Mouse (Mus musculus) midbrain, embryonic 13.5 days (tissue): ENCODE measurements around the gene Zfp366. TPM values are rescaled to one million over a fixed set of nuclear protein-coding genes. Genes with fewer than 3 reads are reported as not detected.
A peak's percentile ranks its signal among the peaks of the same experiment; 100 is the strongest.
"Not testable (repeated sequence)": the region's sequence is repeated elsewhere in the genome, so short reads cannot be mapped to it uniquely, and the experiment has no call there.

Experiments
- ATAC-seq: fragments of 200-750 bp; cut with Nextera tagmentation; 2 replicates; pipeline ENCODE4 v1.8.0; 2017; ENCODE audit warnings: mild to moderate bottlenecking, moderate TSS enrichment, moderate library complexity
- H3K27ac ChIP-seq: fragments of 300-500 bp; sonication (generic); 2 replicates; pipeline ENCODE4 v1.5.1; 2015; ENCODE audit warnings: inconsistent platforms, mild to moderate bottlenecking, moderate library complexity
- H3K27me3 ChIP-seq: fragments of 300-500 bp; sonication (generic); 2 replicates; pipeline ENCODE4 v1.6.1; 2015; ENCODE audit warnings: mild to moderate bottlenecking, inconsistent platforms
- H3K36me3 ChIP-seq: fragments of 300-500 bp; sonication (generic); 2 replicates; pipeline ENCODE4 v1.6.1; 2015; ENCODE audit warnings: mild to moderate bottlenecking, inconsistent platforms
- H3K4me1 ChIP-seq: fragments of 300-500 bp; sonication (generic); replicated peaks from 2 replicates; pipeline ENCODE4 v1.6.1; 2015; ENCODE audit warnings: inconsistent platforms
- H3K4me2 ChIP-seq: fragments of 300-500 bp; sonication (generic); replicated peaks from 2 replicates; pipeline ENCODE4 v1.6.1; 2015; ENCODE audit warnings: moderate library complexity, mild to moderate bottlenecking, inconsistent platforms
- H3K4me3 ChIP-seq: fragments of 300-500 bp; sonication (generic); replicated peaks from 2 replicates; pipeline ENCODE4 v1.5.1; 2015; ENCODE audit warnings: mild to moderate bottlenecking, inconsistent platforms
- H3K9ac ChIP-seq: fragments of 300-500 bp; sonication (generic); replicated peaks from 2 replicates; pipeline ENCODE4 v1.6.1; 2015; ENCODE audit warnings: mild to moderate bottlenecking, inconsistent platforms
- H3K9me3 ChIP-seq: fragments of 300-500 bp; sonication (generic); 2 replicates; pipeline ENCODE4 v1.6.1; 2016; ENCODE audit warnings: mild to moderate bottlenecking, inconsistent platforms
- WGBS: fragments of 180-500 bp; shearing (Covaris S2); methylation state at CpG from one replicate; pipeline ENCODE4 v1.1.7; 2015; 5-methylcytosine and 5-hydroxymethylcytosine counted together
- polyA plus RNA-seq: library from polyadenylated mRNA; unstranded; fragments of >200 nt; fragmentation: Nextera tagmentation; extraction: Ambion mirVana; gene quantifications from 2 replicates; pipeline ENCODE4 v1.2.1, GENCODE M21; 2015

Gene Zfp366
- polyA plus RNA-seq, 1 experiment from 2014 or later: 0.54 TPM

- WGBS: 39% methylated on average over 10 of the region's 10 CpGs
- no peaks in the 10 kb centered on the region for H3K27me3 ChIP-seq
- no peak overlapping the region for H3K4me2 ChIP-seq
- ATAC-seq: no peak
- no peaks in the 10 kb centered on the region for H3K9me3 ChIP-seq
- peak overlapping the region; percentile 63 for H3K27ac ChIP-seq
- H3K36me3 ChIP-seq: no peaks in the 10 kb centered on the region
- H3K4me1 ChIP-seq: peaks cover 9% of the 10 kb centered on the region; the same call in 1 of the 2 replicates
- no peak overlapping the region for H3K9ac ChIP-seq
- no peak overlapping the region for H3K4me3 ChIP-seq
These were observed 20.9 kb upstream of the Zfp366 start for GRCm38 (mm10) chr13:99163521-99164359.

- Histone ChIP-seq H3K4me3 (no peak overlapping the region), H3K27ac (no peak overlapping the region), H3K9me3 (no peaks in the 10 kb centered on the region), H3K4me2 (no peak overlapping the region), H3K4me1 (peaks cover 9% of the 10 kb centered on the region; the same call in 1 of the 2 replicates), H3K27me3 (no peaks in the 10 kb centered on the region), H3K36me3 (no peaks in the 10 kb centered on the region), H3K9ac (no peak overlapping the region)
- no peak for ATAC-seq
- WGBS: 53% methylated on average over 2 of the region's 2 CpGs
These were observed 20.3 kb upstream of the Zfp366 start for GRCm38 (mm10) chr13:99164360-99164759.

GRCm38 (mm10) chr13:99169401-99169800 lies 15.2 kb upstream of the Zfp366 start:
- whole genome bisulfite sequencing: 82% methylated on average over 6 of the region's 6 CpGs
- Histone ChIP-seq H3K9me3 (no peaks in the 10 kb centered on the region), H3K4me2 (no peak overlapping the region), H3K36me3 (no peaks in the 10 kb centered on the region), H3K27ac (no peak overlapping the region), H3K4me3 (no peak overlapping the region), H3K9ac (no peak overlapping the region), H3K27me3 (no peaks in the 10 kb centered on the region), H3K4me1 (0 out of 2 replicates have a peak, but pooled peaks cover 2% of the 10 kb centered on the region)
- no peak for ATAC-seq

- 43% methylated on average over 2 of the region's 2 CpGs for WGBS
- no peaks in the 10 kb centered on the region for H3K9me3 ChIP-seq
- ATAC-seq: no peak
These were observed 14.3 kb upstream of the Zfp366 start for GRCm38 (mm10) chr13:99170337-99170736.

GRCm38 (mm10) chr13:99173849-99174248 lies 10.8 kb upstream of the Zfp366 start:
- Histone ChIP-seq H3K9me3 (no peaks in the 10 kb centered on the region), H3K4me3 (no peak overlapping the region), H3K36me3 (no peaks in the 10 kb centered on the region), H3K9ac (no peak overlapping the region), H3K27ac (no peak overlapping the region), H3K4me2 (no peak overlapping the region), H3K4me1 (0 out of 2 replicates have a peak, but pooled peaks cover 2% of the 10 kb centered on the region), H3K27me3 (no peaks in the 10 kb centered on the region)
- 42% methylated on average over 4 of the region's 4 CpGs for WGBS
- no peak for ATAC-seq

More at GRCm38 (mm10) chr13:99170337-99170736, 14.3 kb upstream of the Zfp366 start:
- H3K4me3 ChIP-seq: no peak overlapping the region
- H3K4me2 ChIP-seq: no peak overlapping the region
- H3K36me3 ChIP-seq: no peaks in the 10 kb centered on the region
- H3K9ac ChIP-seq: no peak overlapping the region
- 0 out of 2 replicates have a peak, but pooled peaks cover 2% of the 10 kb centered on the region for H3K4me1 ChIP-seq
- no peak overlapping the region for H3K27ac ChIP-seq
- H3K27me3 ChIP-seq: no peaks in the 10 kb centered on the region

GRCm38 (mm10) chr13:99182828-99183227 lies 1.8 kb upstream of the Zfp366 start:
- H3K9me3 ChIP-seq, H3K27ac ChIP-seq, H3K36me3 ChIP-seq, H3K27me3 ChIP-seq, H3K4me2 ChIP-seq, H3K4me3 ChIP-seq, ATAC-seq, H3K4me1 ChIP-seq, H3K9ac ChIP-seq: not testable (repeated sequence)
- 86% methylated on average over 3 of the region's 3 CpGs for WGBS

- WGBS: 86% methylated on average over 3 of the region's 3 CpGs
- Histone ChIP-seq H3K36me3 (no peaks in the 10 kb centered on the region), H3K27ac (no peak overlapping the region), H3K9ac (no peak overlapping the region), H3K4me3 (no peak overlapping the region), H3K4me1 (peaks cover under 1% of the 10 kb centered on the region; the same call in 1 of the 2 replicates), H3K27me3 (no peaks in the 10 kb centered on the region), H3K4me2 (no peak overlapping the region), H3K9me3 (no peaks in the 10 kb centered on the region)
- no peak for ATAC-seq
These were observed 1.2 kb upstream of the Zfp366 start for GRCm38 (mm10) chr13:99183257-99183895.

- 90% methylated on average over 10 of the region's 10 CpGs for WGBS
- Histone ChIP-seq H3K9me3 (no peaks in the 10 kb centered on the region), H3K36me3 (no peaks in the 10 kb centered on the region), H3K27ac (no peak overlapping the region), H3K4me2 (no peak overlapping the region), H3K4me1 (peaks cover 8% of the 10 kb centered on the region; the same call in 1 of the 2 replicates), H3K9ac (no peak overlapping the region), H3K4me3 (no peak overlapping the region), H3K27me3 (no peaks in the 10 kb centered on the region)
- ATAC-seq: no peak
These were observed 950 bp downstream of the Zfp366 start for GRCm38 (mm10) chr13:99185573-99185972.

- no peak overlapping the region for H3K27ac ChIP-seq
- 92% methylated on average over 10 of the region's 10 CpGs for WGBS
- H3K9me3 ChIP-seq: no peaks in the 10 kb centered on the region
- no peak overlapping the region for H3K4me2 ChIP-seq
- ATAC-seq: no peak
- H3K4me3 ChIP-seq: no peak overlapping the region
- no peaks in the 10 kb centered on the region for H3K27me3 ChIP-seq
- no peaks in the 10 kb centered on the region for H3K36me3 ChIP-seq
- H3K9ac ChIP-seq: no peak overlapping the region
- peaks cover 8% of the 10 kb centered on the region; the same call in 1 of the 2 replicates for H3K4me1 ChIP-seq
These were observed 1.7 kb downstream of the Zfp366 start for GRCm38 (mm10) chr13:99186138-99186853.

GRCm38 (mm10) chr13:99186859-99187258 lies 2.2 kb downstream of the Zfp366 start:
- H3K9ac ChIP-seq: no peak overlapping the region
- no peak overlapping the region for H3K27ac ChIP-seq
- H3K4me2 ChIP-seq: no peak overlapping the region
- H3K27me3 ChIP-seq: no peaks in the 10 kb centered on the region
- no peaks in the 10 kb centered on the region for H3K36me3 ChIP-seq
- 85% methylated on average over 7 of the region's 7 CpGs for WGBS
- no peak overlapping the region for H3K4me3 ChIP-seq
- peaks cover 8% of the 10 kb centered on the region; the same call in 1 of the 2 replicates for H3K4me1 ChIP-seq
- no peaks in the 10 kb centered on the region for H3K9me3 ChIP-seq
- ATAC-seq: no peak

- no peak for ATAC-seq
- 92% methylated on average over 11 of the region's 11 CpGs for WGBS
- Histone ChIP-seq H3K4me3 (no peak overlapping the region), H3K36me3 (no peaks in the 10 kb centered on the region), H3K9ac (no peak overlapping the region), H3K27me3 (no peaks in the 10 kb centered on the region), H3K4me2 (no peak overlapping the region), H3K4me1 (peaks cover 8% of the 10 kb centered on the region; the same call in 1 of the 2 replicates), H3K9me3 (no peaks in the 10 kb centered on the region), H3K27ac (no peak overlapping the region)
These were observed 2.8 kb downstream of the Zfp366 start for GRCm38 (mm10) chr13:99187456-99187855.

GRCm38 (mm10) chr13:99188625-99189024 lies 4.0 kb downstream of the Zfp366 start:
- 69% methylated on average over 8 of the region's 8 CpGs for WGBS
- Histone ChIP-seq H3K4me1 (peaks cover 8% of the 10 kb centered on the region; the same call in 1 of the 2 replicates), H3K27me3 (no peaks in the 10 kb centered on the region), H3K9ac (no peak overlapping the region), H3K4me2 (no peak overlapping the region), H3K9me3 (no peaks in the 10 kb centered on the region), H3K36me3 (no peaks in the 10 kb centered on the region), H3K27ac (no peak overlapping the region), H3K4me3 (no peak overlapping the region)
- no peak for ATAC-seq
